Mouse (Mus musculus): ENCODE data around the gene Gm10309.

Gene Gm10309

GRCm38 (mm10) chr17:86522649-86523048 is 17.6 kb upstream of the Gm10309 start:
- POLR2A ChIA-PET, result interaction anchor here in 1 of 4 experiments (0.9 kb wide), 1 partner anchor 145 kb away, joined by 3 read pairs; no protein-coding TSS in a partner anchor

GRCm38 (mm10) chr17:86521252-86521651 is 16.2 kb upstream of the Gm10309 start:
- CTCF ChIA-PET, result no interaction called here
- POLR2A ChIA-PET, result no interaction called here

More at GRCm38 (mm10) chr17:86522649-86523048, 17.6 kb upstream of the Gm10309 start:
- CTCF ChIA-PET, result no interaction called here

DNA sequence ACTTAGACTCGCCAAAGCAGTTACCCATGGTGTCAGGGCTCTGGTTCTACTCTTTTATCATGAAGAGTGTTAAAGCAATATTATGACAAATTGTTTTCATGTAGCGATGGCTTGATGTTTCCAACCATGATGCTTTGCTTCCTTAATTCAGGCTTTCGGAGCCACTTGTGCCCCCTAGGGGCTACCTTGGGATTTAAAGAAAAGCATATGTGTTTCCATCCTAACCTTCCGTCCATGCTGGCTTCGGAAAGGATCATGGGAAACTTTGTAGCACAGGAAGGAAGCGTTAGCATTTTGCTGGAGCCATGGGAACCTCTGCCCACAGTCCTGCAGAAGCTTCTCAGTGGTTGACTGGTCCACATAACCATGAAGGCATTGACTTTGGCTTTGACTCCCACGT is 13.6 kb upstream of the Gm10309 start:
- ChIA-PET CTCF (interaction anchor here in 2 of 4 experiments (0.6 to 1.4 kb wide), 2 partner anchors 23 to 1779 kb away, joined by 3 read pairs; no protein-coding TSS in a partner anchor), POLR2A (no interaction called here)

- POLR2A ChIA-PET, result interaction anchor here in 2 of 4 experiments (0.6 to 1.3 kb wide), 3 partner anchors 16 to 286 kb away, joined by 3 read pairs; no protein-coding TSS in a partner anchor
These were observed 11.6 kb upstream of the Gm10309 start for GRCm38 (mm10) chr17:86516630-86517029.

GRCm38 (mm10) chr17:86514974-86515620 is 10.1 kb upstream of the Gm10309 start:
- CTCF ChIA-PET, result interaction anchor here in 1 of 4 experiments (0.7 kb wide), 1 partner anchor 21 kb away, joined by 3 read pairs; no protein-coding TSS in a partner anchor
- POLR2A ChIA-PET, result no interaction called here

More at GRCm38 (mm10) chr17:86516630-86517029, 11.6 kb upstream of the Gm10309 start:
- CTCF ChIA-PET, result interaction anchor here in 3 of 4 experiments (0.6 to 0.8 kb wide), 3 partner anchors 16 to 398 kb away, joined by 3 read pairs; no protein-coding TSS in a partner anchor

- ChIA-PET POLR2A (interaction anchor here in 1 of 4 experiments (0.7 kb wide), 1 partner anchor 10 kb away, joined by 3 read pairs; no protein-coding TSS in a partner anchor), CTCF (no interaction called here)
These were observed 4.8 kb upstream of the Gm10309 start for GRCm38 (mm10) chr17:86509871-86510270.

DNA sequence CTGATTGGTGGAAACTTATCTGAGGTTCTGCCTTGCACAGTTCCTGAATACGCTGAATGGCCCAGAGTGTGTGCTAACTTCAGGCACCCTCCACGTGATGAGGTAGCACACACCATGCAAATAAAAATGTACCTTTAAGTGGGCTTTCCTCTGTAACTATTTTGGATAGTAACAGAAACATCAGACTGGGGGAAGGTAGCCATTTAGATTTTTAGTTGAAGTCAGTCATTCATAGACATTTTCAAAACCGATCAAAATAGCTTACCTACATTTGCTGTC is 3.1 kb upstream of the Gm10309 start:
- POLR2A ChIA-PET, result no interaction called here
- CTCF ChIA-PET, result interaction anchor here in 1 of 4 experiments (0.6 kb wide), 1 partner anchor 14 kb away, joined by 3 read pairs; no protein-coding TSS in a partner anchor

- CTCF ChIA-PET, result interaction anchor here in 3 of 4 experiments (0.6 kb wide), 3 partner anchors 15 to 238 kb away, joined by 3 to 10 read pairs (median 3); no protein-coding TSS in a partner anchor
- POLR2A ChIA-PET, result interaction anchor here in 1 of 4 experiments (0.8 kb wide), 1 partner anchor 275 kb away, joined by 4 read pairs; no protein-coding TSS in a partner anchor
These were observed 2.5 kb upstream of the Gm10309 start for GRCm38 (mm10) chr17:86507342-86508211.

DNA sequence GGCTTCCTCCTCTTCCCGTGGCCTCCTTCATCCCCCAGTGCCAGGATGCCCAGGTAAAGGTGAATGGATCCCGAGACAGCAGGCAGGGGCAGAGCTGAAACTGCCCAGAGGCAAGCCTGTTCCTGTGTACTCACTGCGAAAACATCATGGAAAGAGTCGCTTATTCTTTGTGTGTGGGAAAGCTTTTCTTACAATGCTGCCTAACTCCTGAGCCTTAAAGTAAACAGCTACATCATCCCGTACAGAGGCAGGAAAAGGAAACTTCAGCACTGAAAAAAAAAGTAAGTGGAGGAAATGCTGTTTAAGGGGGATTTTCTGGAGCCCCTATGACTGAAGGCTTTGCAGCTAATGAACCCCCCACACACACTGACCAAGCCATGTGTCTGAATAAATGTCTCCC is 1.8 kb upstream of the Gm10309 start:
- ChIA-PET CTCF (interaction anchor here in 2 of 4 experiments (0.6 kb wide), 2 partner anchors 16 to 957 kb away, joined by 3 to 9 read pairs; no protein-coding TSS in a partner anchor), POLR2A (interaction anchor here in 1 of 4 experiments (0.8 kb wide), 1 partner anchor 275 kb away, joined by 4 read pairs; no protein-coding TSS in a partner anchor)

GRCm38 (mm10) chr17:86503208-86503897 is 1.7 kb downstream of the Gm10309 start:
- CTCF ChIA-PET, result no interaction called here
- POLR2A ChIA-PET, result no interaction called here

DNA sequence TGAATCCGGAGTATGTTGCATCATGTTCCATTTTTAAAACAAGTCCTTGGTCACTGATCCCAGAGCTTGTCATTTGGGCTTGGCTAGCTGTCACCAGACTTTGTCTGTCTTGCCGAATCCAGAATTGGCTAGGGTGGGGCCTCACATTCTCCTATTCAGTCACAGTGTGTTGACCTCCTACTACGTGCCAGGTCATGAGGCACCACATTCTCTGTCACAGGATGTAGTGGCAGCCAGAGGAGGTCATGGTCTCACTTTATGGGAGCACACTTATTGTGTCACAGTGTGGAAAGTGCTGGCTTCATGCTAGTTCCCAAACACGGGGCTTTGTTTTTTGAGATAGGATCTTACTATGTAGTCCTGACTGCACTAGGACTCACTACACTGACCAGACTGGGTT is 3.6 kb downstream of the Gm10309 start:
- ChIA-PET CTCF (interaction anchor here in 1 of 4 experiments (0.5 to 1.1 kb wide), 3 partner anchors 11 to 463 kb away, joined by 3 to 6 read pairs (median 4); no protein-coding TSS in a partner anchor), POLR2A (interaction anchor here in 1 of 4 experiments (0.8 kb wide), 1 partner anchor 30 kb away, joined by 3 read pairs; no protein-coding TSS in a partner anchor)

DNA sequence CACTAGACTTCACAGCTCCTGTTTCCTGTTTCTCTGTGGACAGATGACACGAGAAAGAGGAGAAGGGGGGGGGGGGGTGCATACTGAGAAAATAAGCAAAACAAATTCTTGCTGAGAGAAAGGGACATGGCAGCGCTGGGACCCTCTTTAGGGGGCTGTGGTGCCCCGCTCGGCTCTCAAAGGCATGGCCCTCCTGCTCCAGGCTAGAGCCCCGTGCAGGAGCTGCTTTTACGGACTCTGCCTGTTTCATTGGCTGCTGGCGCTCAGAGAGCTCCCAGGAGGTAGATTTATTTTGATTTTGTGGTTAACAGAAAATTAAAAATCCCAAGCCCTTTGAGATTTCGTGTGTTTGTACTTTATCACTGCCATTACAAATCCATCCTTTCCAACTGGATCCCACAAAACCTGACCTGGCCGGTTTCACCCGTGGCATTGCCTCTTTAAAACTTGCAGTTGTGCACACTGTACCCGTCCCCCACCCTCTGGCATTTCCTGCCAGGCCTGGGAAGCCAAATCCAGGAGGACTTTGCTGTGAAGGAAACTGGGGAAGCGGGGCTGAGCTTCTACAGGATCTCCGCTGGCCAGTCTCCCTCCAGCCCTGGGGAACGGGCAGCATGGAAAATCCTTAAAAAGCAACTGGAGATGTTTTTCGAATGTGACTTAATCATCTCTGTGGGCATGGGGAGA is 5.5 kb downstream of the Gm10309 start:
- ChIA-PET CTCF (interaction anchor here in 3 of 4 experiments (0.6 to 1.9 kb wide), 4 partner anchors 12 to 635 kb away, joined by 3 to 8 read pairs (median 4); no protein-coding TSS in a partner anchor), POLR2A (interaction anchor here in 2 of 4 experiments (0.6 to 1.1 kb wide), 3 partner anchors 10 to 55 kb away, joined by 3 read pairs; no protein-coding TSS in a partner anchor)

DNA sequence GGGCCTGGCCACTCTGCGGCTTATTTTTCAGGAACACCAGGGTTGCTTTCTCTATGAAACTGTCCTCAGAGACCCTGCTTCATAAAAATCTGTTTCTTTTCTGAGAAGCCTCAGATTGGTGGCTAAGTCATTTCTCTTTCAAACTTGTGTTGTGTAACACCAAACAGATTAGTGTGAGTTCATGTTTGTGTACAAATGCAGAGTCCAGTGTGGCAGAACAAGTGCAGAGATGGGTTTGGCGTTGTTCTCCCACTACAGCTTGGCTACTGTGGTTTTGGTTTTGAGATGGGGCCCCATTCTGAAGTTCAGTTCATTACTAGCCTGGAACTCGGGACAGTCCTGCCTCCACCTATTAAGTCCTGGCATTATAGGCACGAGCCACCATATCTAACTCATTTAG is 7.7 kb downstream of the Gm10309 start:
- ChIA-PET POLR2A (no interaction called here), CTCF (interaction anchor here in 1 of 4 experiments (0.7 kb wide), 1 partner anchor 335 kb away, joined by 8 read pairs; no protein-coding TSS in a partner anchor)

- ChIA-PET POLR2A (no interaction called here), CTCF (interaction anchor here (0.5 to 1.7 kb wide), 16 partner anchors 12 to 410 kb away, joined by 3 to 9 read pairs (median 3); no protein-coding TSS in a partner anchor)
These were observed 8.8 kb downstream of the Gm10309 start for GRCm38 (mm10) chr17:86496123-86496771.

- CTCF ChIA-PET, result interaction anchor here in 1 of 4 experiments (0.8 kb wide), 1 partner anchor 411 kb away, joined by 3 read pairs; no protein-coding TSS in a partner anchor
- POLR2A ChIA-PET, result no interaction called here
These were observed 10.1 kb downstream of the Gm10309 start for GRCm38 (mm10) chr17:86494895-86495294.

DNA sequence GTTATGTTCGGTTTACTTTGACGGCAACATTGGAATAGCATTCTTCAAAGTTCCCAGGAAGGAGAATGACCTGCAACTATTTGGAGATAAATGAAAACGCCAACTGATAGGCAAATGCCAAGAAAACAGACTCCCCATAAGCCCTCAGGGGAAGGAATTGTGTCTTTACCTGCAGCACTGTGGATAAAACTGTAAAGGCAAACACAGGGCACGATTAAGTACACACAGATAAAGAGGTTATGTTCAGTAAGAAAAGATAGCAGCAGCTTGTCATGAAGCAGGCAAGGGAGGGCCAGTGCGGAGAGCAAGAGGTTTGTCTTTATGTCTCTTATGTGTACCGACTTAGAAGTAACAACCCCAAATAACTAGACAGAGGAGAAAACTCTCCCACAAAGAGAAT is 10.5 kb downstream of the Gm10309 start:
- POLR2A ChIA-PET, result no interaction called here

DNA sequence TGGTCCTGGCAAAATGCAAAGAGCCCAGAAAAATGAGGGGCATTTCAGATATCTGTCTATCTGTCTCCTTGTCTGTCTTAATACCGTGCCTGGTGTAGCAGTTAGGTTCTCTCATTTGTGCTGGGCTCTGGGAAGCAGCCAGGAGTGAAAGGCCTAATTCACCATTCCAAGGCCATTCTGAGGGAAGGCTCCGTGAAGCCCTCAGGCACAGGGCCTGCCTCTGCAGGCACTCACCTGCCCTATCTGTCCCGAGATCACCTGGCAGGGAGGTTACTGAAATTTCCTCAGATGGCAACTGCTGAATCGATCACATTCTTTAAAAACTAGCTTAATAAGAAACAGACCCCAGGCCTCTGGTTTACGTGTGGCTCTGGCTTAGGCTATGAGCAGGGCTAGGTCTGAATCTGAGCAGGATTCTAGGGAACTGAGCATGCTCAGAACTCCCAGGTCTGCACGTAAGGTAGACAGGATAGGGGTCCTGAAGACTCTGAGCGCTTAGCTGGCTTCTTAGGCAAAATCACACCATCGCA is 11.1 kb downstream of the Gm10309 start:
- CTCF ChIA-PET, result interaction anchor here in 2 of 4 experiments (0.7 to 0.9 kb wide), 3 partner anchors 339 to 552 kb away, joined by 3 read pairs; no protein-coding TSS in a partner anchor
- POLR2A ChIA-PET, result interaction anchor here in 1 of 4 experiments (0.9 kb wide), 1 partner anchor 24 kb away, joined by 3 read pairs; no protein-coding TSS in a partner anchor

More for the DNA sequence above, 10.5 kb downstream of the Gm10309 start:
- CTCF ChIA-PET, result interaction anchor here in 1 of 4 experiments (0.8 kb wide), 1 partner anchor 411 kb away, joined by 3 read pairs; no protein-coding TSS in a partner anchor
